Mouse (Mus musculus) brown adipose tissue, adult 24 weeks (tissue): ENCODE results near the gene Pla2g4a. TPM values are rescaled to one million over a fixed set of nuclear protein-coding genes. Genes with fewer than 3 reads are reported as not detected.

ENCODE experiments used
- H3K27ac ChIP-seq: fragments of 200-500 bp; replicated peaks from 2 replicates; pipeline ENCODE4 v1.5.1; 2012; ENCODE audit warnings: low read depth, mild to moderate bottlenecking, low read length
- H3K4me1 ChIP-seq: fragments of 200-500 bp; 2 replicates; pipeline ENCODE4 v1.6.1; 2012; ENCODE audit warnings: low read length, mixed read lengths; ENCODE audit not compliant: control insufficient read depth, insufficient read depth, insufficient read length
- H3K4me3 ChIP-seq: fragments of 200-500 bp; 2 replicates; pipeline ENCODE4 v1.5.1; 2012; ENCODE audit warnings: low read depth, mild to moderate bottlenecking, low read length, moderate library complexity; ENCODE audit not compliant: insufficient read depth
- polyA plus RNA-seq: library from polyadenylated mRNA; stranded (reverse); fragments of >200 nt; gene quantifications from 2 replicates; pipeline ENCODE4 v1.2.4, GENCODE M21; 2012; ENCODE audit not compliant: missing spikeins, insufficient read depth, insufficient read length

The Pla2g4a gene
- polyA plus RNA-seq, 1 experiment = 2.0 TPM

GRCm38 (mm10) chr1:149846655-149847054 lies 114.4 kb downstream of the Pla2g4a start:
- Histone ChIP-seq H3K27ac (no peak overlapping the region), H3K4me1 (no peaks in the 10 kb centered on the region), H3K4me3 (no peak overlapping the region)

GRCm38 (mm10) chr1:149841845-149842244 lies 119.2 kb downstream of the Pla2g4a start:
- Histone ChIP-seq H3K4me3 (no peak overlapping the region), H3K4me1 (no peaks in the 10 kb centered on the region), H3K27ac (no peak overlapping the region)

GRCm38 (mm10) chr1:149840961-149841416 lies 120.1 kb downstream of the Pla2g4a start:
- Histone ChIP-seq H3K27ac (no peak overlapping the region), H3K4me3 (no peak overlapping the region), H3K4me1 (no peaks in the 10 kb centered on the region)

- H3K27ac ChIP-seq = no peak overlapping the region
- H3K4me3 ChIP-seq = no peak overlapping the region
- no peaks in the 10 kb centered on the region for H3K4me1 ChIP-seq
Observed at GRCm38 (mm10) chr1:149840312-149840930, 120.7 kb downstream of the Pla2g4a start.

GRCm38 (mm10) chr1:149836496-149836895 lies 124.6 kb downstream of the Pla2g4a start:
- H3K4me1 ChIP-seq = no peaks in the 10 kb centered on the region
- H3K27ac ChIP-seq = no peak overlapping the region
- H3K4me3 ChIP-seq = no peak overlapping the region

GRCm38 (mm10) chr1:149833876-149834275 lies 127.2 kb downstream of the Pla2g4a start:
- no peak overlapping the region for H3K27ac ChIP-seq
- no peak overlapping the region for H3K4me3 ChIP-seq
- H3K4me1 ChIP-seq = no peaks in the 10 kb centered on the region

- H3K27ac ChIP-seq = no peak overlapping the region
- H3K4me3 ChIP-seq = no peak overlapping the region
- H3K4me1 ChIP-seq = no peaks in the 10 kb centered on the region
Observed at GRCm38 (mm10) chr1:149832952-149833351, 128.1 kb downstream of the Pla2g4a start.

- Histone ChIP-seq H3K27ac (no peak overlapping the region), H3K4me3 (no peak overlapping the region), H3K4me1 (no peaks in the 10 kb centered on the region)
Observed at GRCm38 (mm10) chr1:149832514-149832913, 128.6 kb downstream of the Pla2g4a start.

- no peaks in the 10 kb centered on the region for H3K4me1 ChIP-seq
- no peak overlapping the region for H3K27ac ChIP-seq
Observed at GRCm38 (mm10) chr1:149831100-149831499, 130.0 kb downstream of the Pla2g4a start.

GRCm38 (mm10) chr1:149813616-149814345 lies 147.3 kb downstream of the Pla2g4a start:
- H3K4me1 ChIP-seq = no peaks in the 10 kb centered on the region
- no peak overlapping the region for H3K4me3 ChIP-seq
- H3K27ac ChIP-seq = no peak overlapping the region

More at GRCm38 (mm10) chr1:149831100-149831499, 130.0 kb downstream of the Pla2g4a start:
- H3K4me3 ChIP-seq = no peak overlapping the region

- H3K4me1 ChIP-seq = no peaks in the 10 kb centered on the region
- H3K27ac ChIP-seq = no peak overlapping the region
- no peak overlapping the region for H3K4me3 ChIP-seq
Observed at GRCm38 (mm10) chr1:149809527-149809926, 151.6 kb downstream of the Pla2g4a start.

Other genes with a start within 250 kb of the Pla2g4a start
- 1.0 TPM in 1 of 2 replicates, not detected in the other for gene Ptgs2, start 138.7 kb upstream of the Pla2g4a start, polyA plus RNA-seq